Mouse (Mus musculus) C2C12 (cell line): ENCODE measurements at regions not wholly inside any gene's neighbourhood (a gene's known extent, or its start where the extent isn't known, plus 50 kb on each side); places are given as distances from the start of the nearest gene placed in this dataset.

Source experiments
- H3K27me3 ChIP-seq: one replicate; pipeline ENCODE4 v1.6.1; 2011; ENCODE audit not compliant: control insufficient read depth, insufficient read depth, insufficient read length
- H3K36me3 ChIP-seq: one replicate; pipeline ENCODE4 v1.6.1; 2011; ENCODE audit not compliant: control insufficient read depth, insufficient read depth
- H3K4me3 ChIP-seq: one replicate; pipeline ENCODE4 v1.5.1; 2011; ENCODE audit warnings: mild to moderate bottlenecking, control low read depth; ENCODE audit not compliant: poor library complexity, insufficient read depth, severe bottlenecking
- H3K79me2 ChIP-seq: one replicate; pipeline ENCODE4 v1.6.1; 2011; ENCODE audit not compliant: control insufficient read depth, insufficient read depth
- H3K79me3 ChIP-seq: one replicate; pipeline ENCODE4 v1.6.1; 2011; ENCODE audit warnings: low read depth, control low read depth
- H3ac ChIP-seq: one replicate; pipeline ENCODE3; 2011; ENCODE audit warnings: low read depth; ENCODE audit not compliant: control insufficient read depth, insufficient read length
- CEBPB ChIP-seq: IDR thresholded peaks from one replicate; pipeline ENCODE4 v1.6.1; 2011; ENCODE audit warnings: low read depth, mild to moderate bottlenecking, control low read depth, moderate library complexity
- CTCF ChIP-seq: IDR thresholded peaks from one replicate; pipeline ENCODE4 v1.5.1; 2011; ENCODE audit not compliant: control insufficient read depth, insufficient read depth, insufficient read length
- FOSL1 ChIP-seq: IDR thresholded peaks from one replicate; pipeline ENCODE4 v1.8.0; 2011; ENCODE audit warnings: mild to moderate bottlenecking, low read length; ENCODE audit not compliant: poor library complexity, insufficient read depth, severe bottlenecking
- MAX ChIP-seq: IDR thresholded peaks from one replicate; pipeline ENCODE4 v1.6.1; 2011; ENCODE audit warnings: mild to moderate bottlenecking, control low read depth
- MYOD1 ChIP-seq: IDR thresholded peaks from one replicate; pipeline ENCODE4 v1.6.1; 2011; ENCODE audit warnings: low read depth; ENCODE audit not compliant: control insufficient read depth, insufficient read length
- MYOG ChIP-seq: IDR thresholded peaks from one replicate; pipeline ENCODE4 v1.6.1; 2011; ENCODE audit not compliant: control insufficient read depth, insufficient read length; ENCODE audit errors: extremely low read depth
- USF1 ChIP-seq: IDR thresholded peaks from one replicate; pipeline ENCODE4 v1.6.1; 2011; ENCODE audit warnings: low read depth, mild to moderate bottlenecking, control low read depth, moderate library complexity

GRCm38 (mm10) chr16:79878063-79878462 is 787.2 kb upstream of the Tmprss15 start:
- H3K79me2 ChIP-seq, result no peaks in the 10 kb centered on the region
- no peaks in the 10 kb centered on the region for H3K36me3 ChIP-seq
- H3ac ChIP-seq, result no peak overlapping the region
- H3K4me3 ChIP-seq, result no peak overlapping the region
- TF ChIP-seq MAX (no peak), FOSL1 (peak; percentile 25)
- H3K79me3 ChIP-seq, result no peaks in the 10 kb centered on the region
- H3K27me3 ChIP-seq, result no peaks in the 10 kb centered on the region

GRCm38 (mm10) chr16:79876827-79877226 is 785.9 kb upstream of the Tmprss15 start:
- no peaks in the 10 kb centered on the region for H3K27me3 ChIP-seq
- H3K79me2 ChIP-seq, result no peaks in the 10 kb centered on the region
- no peaks in the 10 kb centered on the region for H3K36me3 ChIP-seq
- H3K4me3 ChIP-seq, result no peak overlapping the region
- no peak for TF ChIP-seq FOSL1
- TF ChIP-seq MAX, result no peak
- TF ChIP-seq CTCF, result no peak
- TF ChIP-seq USF1, result no peak
- TF ChIP-seq CEBPB, result no peak
- TF ChIP-seq MYOG, result no peak
- no peak for TF ChIP-seq MYOD1
- H3K79me3 ChIP-seq, result no peaks in the 10 kb centered on the region
- H3ac ChIP-seq, result no peak overlapping the region

GRCm38 (mm10) chr16:79870578-79871270 is 779.8 kb upstream of the Tmprss15 start:
- H3K79me3 ChIP-seq, result no peaks in the 10 kb centered on the region
- no peaks in the 10 kb centered on the region for H3K79me2 ChIP-seq
- no peak overlapping the region for H3K4me3 ChIP-seq
- TF ChIP-seq USF1 (no peak), MYOG (no peak), CEBPB (no peak), MAX (no peak), FOSL1 (no peak), MYOD1 (no peak), CTCF (no peak)
- no peak overlapping the region for H3ac ChIP-seq
- no peaks in the 10 kb centered on the region for H3K36me3 ChIP-seq
- no peaks in the 10 kb centered on the region for H3K27me3 ChIP-seq

- Histone ChIP-seq H3K79me2 (no peaks in the 10 kb centered on the region), H3ac (no peak overlapping the region), H3K27me3 (no peaks in the 10 kb centered on the region), H3K36me3 (no peaks in the 10 kb centered on the region), H3K4me3 (no peak overlapping the region), H3K79me3 (no peaks in the 10 kb centered on the region)
- TF ChIP-seq MAX, result no peak
- no peak for TF ChIP-seq FOSL1
- no peak for TF ChIP-seq CTCF
- no peak for TF ChIP-seq CEBPB
- TF ChIP-seq USF1, result no peak
- TF ChIP-seq MYOG, result no peak
- TF ChIP-seq MYOD1, result no peak
Observed at GRCm38 (mm10) chr16:79859540-79859939, 768.6 kb upstream of the Tmprss15 start.

GRCm38 (mm10) chr16:79849152-79849551 is 758.3 kb upstream of the Tmprss15 start:
- no peak overlapping the region for H3K4me3 ChIP-seq
- TF ChIP-seq FOSL1 (no peak), MYOG (no peak), MAX (no peak), MYOD1 (no peak), CTCF (no peak), USF1 (no peak), CEBPB (no peak)
- no peaks in the 10 kb centered on the region for H3K79me3 ChIP-seq
- H3K36me3 ChIP-seq, result no peaks in the 10 kb centered on the region
- H3K79me2 ChIP-seq, result no peaks in the 10 kb centered on the region
- H3ac ChIP-seq, result no peak overlapping the region
- no peaks in the 10 kb centered on the region for H3K27me3 ChIP-seq

DNA sequence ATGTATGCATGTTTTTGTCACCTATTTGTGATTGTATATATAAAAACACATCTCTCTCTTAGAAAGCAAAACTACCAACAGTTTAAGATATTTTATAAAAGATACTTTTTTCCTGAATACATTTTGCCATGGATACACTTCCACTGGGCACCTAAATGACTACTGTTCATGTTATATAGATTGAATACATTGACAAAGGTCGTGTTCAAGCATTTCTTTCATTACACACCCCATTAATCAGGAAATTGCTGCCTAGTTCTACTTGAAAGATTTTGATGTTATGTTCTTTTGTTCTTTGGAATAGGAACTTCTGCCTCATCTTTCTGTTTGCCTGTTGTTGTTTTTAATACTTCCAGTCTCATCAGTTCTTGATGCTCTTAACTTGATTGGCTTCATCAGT is 726.0 kb upstream of the Tmprss15 start:
- Histone ChIP-seq H3K27me3 (no peaks in the 10 kb centered on the region), H3K79me2 (no peaks in the 10 kb centered on the region), H3K36me3 (no peaks in the 10 kb centered on the region), H3K4me3 (no peak overlapping the region), H3ac (no peak overlapping the region), H3K79me3 (no peaks in the 10 kb centered on the region)
- TF ChIP-seq MAX, result no peak
- TF ChIP-seq FOSL1, result no peak
- TF ChIP-seq MYOG, result no peak
- TF ChIP-seq USF1, result no peak
